Mouse (Mus musculus) neural tube, embryonic 11.5 days (tissue): ENCODE measurements around the gene Lim2. TPM values are rescaled to one million over a fixed set of nuclear protein-coding genes. Genes with fewer than 3 reads are reported as not detected.

ENCODE experiments used
- ATAC-seq: fragments of 200-750 bp; cut with Nextera tagmentation; 2 replicates; pipeline ENCODE4 v1.8.0; 2017; ENCODE audit warnings: moderate number of reproducible peaks, mild to moderate bottlenecking, moderate TSS enrichment, moderate library complexity; ENCODE audit not compliant: insufficient read depth, low FRiP score, low TSS enrichment
- DNase-seq: peaks from one replicate; pipeline ENCODE4 v3.0.0-alpha.2; 2015; ENCODE audit warnings: low spot score
- H3K27ac ChIP-seq: fragments of 300-500 bp; sonication (generic); 2 replicates; pipeline ENCODE4 v1.5.1; 2014; ENCODE audit warnings: low read depth, mild to moderate bottlenecking, low read length
- H3K27me3 ChIP-seq: fragments of 300-500 bp; sonication (generic); 2 replicates; pipeline ENCODE4 v1.6.1; 2014; ENCODE audit warnings: mild to moderate bottlenecking, low read length, mixed read lengths; ENCODE audit not compliant: control insufficient read depth, insufficient read depth
- H3K36me3 ChIP-seq: fragments of 300-500 bp; sonication (generic); 2 replicates; pipeline ENCODE4 v1.6.1; 2014; ENCODE audit warnings: mild to moderate bottlenecking, low read length, moderate library complexity, mixed read lengths; ENCODE audit not compliant: control insufficient read depth, insufficient read depth
- H3K4me1 ChIP-seq: fragments of 300-500 bp; sonication (generic); 2 replicates; pipeline ENCODE4 v1.6.1; 2014; ENCODE audit warnings: low read length, mixed read lengths; ENCODE audit not compliant: control insufficient read depth, insufficient read depth
- H3K4me2 ChIP-seq: fragments of 300-500 bp; sonication (generic); 2 replicates; pipeline ENCODE4 v1.6.1; 2014; ENCODE audit warnings: low read depth, mild to moderate bottlenecking, moderate library complexity
- H3K4me3 ChIP-seq: fragments of 300-500 bp; sonication (generic); 2 replicates; pipeline ENCODE4 v1.5.1; 2014; ENCODE audit warnings: low read depth, low read length
- H3K9ac ChIP-seq: fragments of 300-500 bp; sonication (generic); 2 replicates; pipeline ENCODE4 v1.6.1; 2014; ENCODE audit warnings: mild to moderate bottlenecking, low read length
- H3K9me3 ChIP-seq: fragments of 300-500 bp; sonication (generic); 2 replicates; pipeline ENCODE4 v1.6.1; 2016; ENCODE audit warnings: low read length; ENCODE audit not compliant: control insufficient read depth
- WGBS: fragments of 180-500 bp; shearing (Covaris S2); extraction: QIAGEN DNeasy Blood & Tissue Kit; methylation state at CpG from one replicate; pipeline ENCODE4 v1.1.7; 2014; 5-methylcytosine and 5-hydroxymethylcytosine counted together
- polyA plus RNA-seq: library from polyadenylated mRNA; unstranded; fragments of >200 nt; fragmentation: Nextera tagmentation; extraction: Ambion mirVana; gene quantifications from 2 replicates; pipeline ENCODE4 v1.2.1, GENCODE M21; 2014

Gene Lim2
- polyA plus RNA-seq, 1 experiment from 2014 or later = not detected

DNA sequence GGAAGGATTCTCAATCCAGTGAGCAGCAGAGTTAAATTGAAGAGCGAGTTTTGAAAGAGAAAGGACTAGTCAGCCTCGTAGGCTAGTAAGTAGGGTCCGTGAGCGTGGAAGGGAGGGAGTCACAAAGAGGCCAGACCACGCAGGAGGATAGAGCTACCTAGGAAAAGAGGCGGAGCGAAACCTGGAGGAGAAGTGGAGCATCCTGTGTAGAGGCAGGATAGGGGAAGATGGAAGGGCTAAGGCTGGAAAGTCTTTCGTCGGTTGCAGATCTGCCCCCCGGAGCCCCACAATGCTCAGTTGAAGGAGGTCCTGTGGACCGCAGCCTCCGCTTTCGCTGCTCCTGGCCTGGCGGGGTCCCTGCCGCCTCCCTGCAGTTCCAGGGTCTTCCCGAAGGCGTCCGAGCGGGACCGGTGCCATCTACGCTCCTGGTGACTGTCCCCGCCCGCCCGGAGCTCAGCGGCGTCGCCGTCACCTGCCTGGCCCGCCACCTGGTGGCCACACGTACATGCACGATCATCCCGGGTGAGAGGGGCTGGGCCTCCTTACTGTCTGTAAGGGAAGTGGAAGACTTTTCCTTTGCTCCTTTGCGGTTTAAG lies 38.7 kb downstream of the Lim2 start:
- Histone ChIP-seq H3K4me2 (peak overlapping the region; percentile 65), H3K27ac (no peak overlapping the region), H3K36me3 (no peaks in the 10 kb centered on the region), H3K9me3 (no peaks in the 10 kb centered on the region), H3K4me1 (no peaks in the 10 kb centered on the region), H3K27me3 (peaks cover 7% of the 10 kb centered on the region; the same call in 1 of the 2 replicates), H3K4me3 (peak overlapping the region; percentile 37), H3K9ac (peak overlapping the region; percentile 9)
- 2% methylated on average over 33 of the region's 33 CpGs for whole genome bisulfite sequencing
- ATAC-seq (peak; percentile 64), DNase-seq (peak; percentile 84)

DNA sequence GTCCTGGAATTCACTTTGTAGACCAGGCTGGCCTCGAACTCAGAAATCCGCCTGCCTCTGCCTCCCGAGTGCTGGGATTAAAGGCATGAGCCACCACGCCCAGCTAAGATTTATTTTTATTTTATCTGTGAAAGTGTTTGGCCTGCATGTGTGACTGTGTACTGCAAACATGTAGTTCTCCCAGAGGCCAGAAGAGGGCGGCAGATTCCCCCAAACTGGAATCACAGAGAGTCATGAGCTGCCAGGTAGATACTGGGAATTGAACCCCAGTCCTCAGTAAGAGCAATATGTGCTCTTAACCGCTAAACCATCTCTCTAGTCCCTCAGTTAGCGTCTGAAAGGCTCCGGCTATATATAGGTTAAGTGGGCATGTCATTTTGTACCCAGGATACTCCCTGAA lies 42.9 kb downstream of the Lim2 start:
- DNase-seq (peak; percentile 41), ATAC-seq (no peak)
- H3K9ac ChIP-seq = no peak overlapping the region
- peaks cover 9% of the 10 kb centered on the region for H3K27me3 ChIP-seq
- 46% methylated on average over 8 of the region's 8 CpGs for WGBS
- no peak overlapping the region for H3K27ac ChIP-seq
- no peak overlapping the region for H3K4me2 ChIP-seq
- no peaks in the 10 kb centered on the region for H3K36me3 ChIP-seq
- H3K4me3 ChIP-seq = no peak overlapping the region
- no peaks in the 10 kb centered on the region for H3K4me1 ChIP-seq
- H3K9me3 ChIP-seq = no peaks in the 10 kb centered on the region

DNA sequence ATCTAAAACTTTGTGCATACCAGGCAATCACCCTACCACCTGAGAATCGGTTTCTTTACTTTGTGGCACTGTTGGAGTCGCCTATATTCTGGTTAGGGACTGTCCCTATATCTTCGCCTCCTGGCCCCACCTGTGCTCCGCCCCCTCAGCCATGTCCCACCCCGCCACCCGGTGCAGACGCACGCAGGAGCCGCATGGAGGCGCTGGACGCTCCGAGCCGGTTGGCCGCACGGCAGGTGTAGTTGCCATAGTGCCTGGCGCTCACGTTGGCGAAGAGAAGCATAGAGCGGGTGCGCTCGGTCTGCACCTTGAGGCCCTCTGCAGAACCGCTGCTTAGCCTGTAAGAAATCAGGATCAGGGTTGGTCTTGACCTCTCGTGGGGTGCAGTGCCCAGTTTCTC lies 48.2 kb downstream of the Lim2 start:
- ATAC-seq (no peak), DNase-seq (no peak)
- WGBS = 5% methylated on average over 23 of the region's 23 CpGs
- Histone ChIP-seq H3K27ac (no peak overlapping the region), H3K4me1 (no peaks in the 10 kb centered on the region), H3K9me3 (no peaks in the 10 kb centered on the region), H3K9ac (no peak overlapping the region), H3K4me3 (no peak overlapping the region), H3K36me3 (no peaks in the 10 kb centered on the region), H3K4me2 (no peak overlapping the region), H3K27me3 (peaks cover 32% of the 10 kb centered on the region)

DNA sequence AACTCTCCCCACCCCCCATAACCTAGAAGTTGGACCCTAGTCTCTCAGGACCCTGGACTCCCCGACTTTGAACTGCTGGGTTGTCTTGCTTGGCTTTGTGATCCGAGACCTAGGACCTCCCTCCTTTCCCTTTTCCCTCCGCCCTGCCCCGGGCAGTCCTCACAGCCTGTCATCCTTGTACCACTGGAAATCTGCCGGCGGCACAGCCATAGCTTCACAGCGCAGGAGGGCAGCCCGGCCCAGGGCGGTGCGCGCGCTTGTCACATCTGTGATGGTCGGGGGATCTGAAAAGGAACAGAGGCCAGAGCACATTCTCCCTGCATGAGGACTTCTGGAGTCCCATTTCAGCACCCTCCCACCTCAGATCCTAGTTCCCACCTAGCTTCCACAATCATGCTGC lies 48.9 kb downstream of the Lim2 start:
- H3K4me2 ChIP-seq = no peak overlapping the region
- H3K4me1 ChIP-seq = no peaks in the 10 kb centered on the region
- no peak overlapping the region for H3K27ac ChIP-seq
- no peak overlapping the region for H3K4me3 ChIP-seq
- H3K27me3 ChIP-seq = peaks cover 32% of the 10 kb centered on the region
- H3K36me3 ChIP-seq = no peaks in the 10 kb centered on the region
- 0 out of 2 replicates have a peak, but pooled peaks have one; percentile 7 for ATAC-seq
- WGBS = 7% methylated on average over 13 of the region's 13 CpGs
- no peaks in the 10 kb centered on the region for H3K9me3 ChIP-seq
- DNase-seq = peak; percentile 32
- no peak overlapping the region; the same call in 1 of the 2 replicates for H3K9ac ChIP-seq

DNA sequence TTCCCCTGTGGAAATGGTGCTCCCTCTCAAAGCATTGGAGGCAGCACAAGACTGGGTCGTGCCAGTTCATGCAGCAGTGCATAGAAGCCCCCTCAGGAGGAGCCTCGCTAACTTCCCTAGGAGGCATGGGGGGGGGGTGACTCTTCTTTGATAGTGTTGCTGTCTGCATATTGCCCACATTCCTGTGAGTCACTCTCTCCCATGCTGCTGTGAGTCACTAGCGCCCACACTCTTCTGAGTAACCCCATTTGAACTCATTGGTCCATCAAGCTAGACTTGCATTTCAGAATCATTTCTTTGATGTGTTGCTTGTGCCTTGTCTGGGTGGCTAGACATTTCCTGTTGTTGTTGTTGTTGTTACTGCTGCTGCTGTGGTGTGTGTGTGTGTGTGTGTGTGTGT lies 53.7 kb downstream of the Lim2 start:
- Histone ChIP-seq H3K36me3 (no peaks in the 10 kb centered on the region), H3K27ac (no peak overlapping the region), H3K4me1 (no peaks in the 10 kb centered on the region; the same call in 1 of the 2 replicates), H3K9me3 (no peaks in the 10 kb centered on the region), H3K9ac (no peak overlapping the region), H3K27me3 (peaks cover 17% of the 10 kb centered on the region), H3K4me3 (no peak overlapping the region), H3K4me2 (no peak overlapping the region)
- DNase-seq = no peak
- no peak for ATAC-seq
- WGBS = 59% methylated on average over 3 of the region's 3 CpGs

DNA sequence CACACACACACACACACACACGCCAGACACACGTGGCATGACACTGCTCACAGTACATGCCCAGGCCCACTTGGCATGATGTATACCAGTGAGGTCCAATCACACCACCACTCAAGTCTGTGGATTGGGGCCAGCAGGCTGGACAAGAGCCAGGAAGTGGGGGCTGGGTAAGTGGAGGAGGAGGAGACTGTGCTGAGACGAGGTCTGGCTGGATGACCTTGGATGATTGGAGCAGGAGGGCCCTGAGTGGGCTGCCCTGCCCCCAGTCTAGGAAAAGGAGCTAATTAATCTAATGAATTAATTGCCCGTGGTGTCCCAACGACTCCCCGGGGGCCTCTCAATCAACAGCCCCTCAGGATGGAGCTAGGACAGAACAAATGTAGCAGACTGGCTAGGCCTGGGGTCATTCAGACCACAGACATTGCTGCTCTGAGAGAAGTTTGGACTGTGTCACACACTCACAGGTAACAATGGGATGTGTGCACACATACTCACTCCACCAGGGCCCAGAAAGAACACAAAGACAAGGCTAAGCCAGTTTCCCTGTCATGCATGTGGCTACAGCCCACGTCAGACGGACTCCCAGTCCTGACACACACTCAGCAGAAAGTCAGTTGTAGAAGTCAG lies 54.7 kb downstream of the Lim2 start:
- Histone ChIP-seq H3K27ac (no peak overlapping the region), H3K4me2 (no peak overlapping the region), H3K4me1 (no peaks in the 10 kb centered on the region; the same call in 1 of the 2 replicates), H3K9me3 (no peaks in the 10 kb centered on the region), H3K4me3 (no peak overlapping the region), H3K27me3 (peaks cover 8% of the 10 kb centered on the region), H3K9ac (no peak overlapping the region), H3K36me3 (no peaks in the 10 kb centered on the region)
- peak; percentile 77 for ATAC-seq
- DNase-seq = peak; percentile 60
- WGBS = 47% methylated on average over 8 of the region's 8 CpGs

DNA sequence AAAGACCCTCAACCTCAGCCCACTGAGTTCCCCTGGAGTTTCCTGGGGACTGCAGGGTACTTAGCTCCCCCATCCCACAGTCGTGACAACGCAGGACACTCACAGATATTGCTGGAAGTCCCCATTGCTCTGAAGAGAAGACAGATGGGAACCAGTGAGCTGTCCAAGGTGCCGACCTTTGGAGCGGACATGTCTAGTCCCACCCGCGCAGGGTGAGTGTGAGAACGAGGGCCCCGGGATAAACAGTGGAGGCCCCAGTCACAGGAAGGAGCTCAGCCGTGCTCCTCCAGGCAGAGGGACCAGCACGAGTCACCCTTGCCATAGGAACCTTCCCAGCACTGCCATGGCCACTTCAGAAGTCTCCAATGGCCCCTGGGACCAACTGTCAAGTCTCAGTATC lies 55.8 kb downstream of the Lim2 start:
- no peak for ATAC-seq
- Histone ChIP-seq H3K4me3 (no peak overlapping the region), H3K9me3 (no peaks in the 10 kb centered on the region), H3K27me3 (no peaks in the 10 kb centered on the region), H3K36me3 (no peaks in the 10 kb centered on the region), H3K4me2 (no peak overlapping the region), H3K4me1 (no peaks in the 10 kb centered on the region; the same call in 1 of the 2 replicates), H3K9ac (no peak overlapping the region), H3K27ac (no peak overlapping the region)
- WGBS = 18% methylated on average over 10 of the region's 10 CpGs
- DNase-seq = no peak
